Mouse (Mus musculus): ENCODE results near the gene Wasl. TPM values are rescaled to one million over a fixed set of nuclear protein-coding genes. Genes with fewer than 3 reads are reported as not detected.

Gene Wasl
- polyA plus RNA-seq, 1 experiment from 2014 or later, result 76.6 TPM

GRCm38 (mm10) chr6:24610358-24610757, 54.5 kb downstream of the Wasl start:
- Histone ChIP-seq H3K9ac (ENCODE audit: low read depth, low read length) (no peak overlapping the region), H3K9me3 (ENCODE audit: control insufficient read depth, low read length) (no peaks in the 10 kb centered on the region), H3K4me1 (ENCODE audit: control insufficient read depth, insufficient read depth, low read length) (no peaks in the 10 kb centered on the region), H3K4me3 (ENCODE audit: low read length) (no peak overlapping the region), H3K4me2 (ENCODE audit: low read depth, low read length) (no peak overlapping the region), H3K36me3 (ENCODE audit: control insufficient read depth, insufficient read depth, low read length) (0 out of 2 replicates have a peak, but pooled peaks cover 2% of the 10 kb centered on the region), H3K27ac (ENCODE audit: low read length) (no peak overlapping the region), H3K27me3 (replicated peaks; ENCODE audit: control insufficient read depth, insufficient read depth, low read length) (no peaks in the 10 kb centered on the region)
- WGBS, result 91% methylated on average over 4 of the region's 4 CpGs
- no peak for ATAC-seq

GRCm38 (mm10) chr6:24609531-24609930, 55.3 kb downstream of the Wasl start:
- no peak for ATAC-seq
- Histone ChIP-seq H3K27me3 (replicated peaks; ENCODE audit: control insufficient read depth, insufficient read depth, low read length) (no peaks in the 10 kb centered on the region), H3K9ac (ENCODE audit: low read depth, low read length) (no peak overlapping the region), H3K4me1 (ENCODE audit: control insufficient read depth, insufficient read depth, low read length) (no peaks in the 10 kb centered on the region), H3K4me3 (ENCODE audit: low read length) (no peak overlapping the region), H3K4me2 (ENCODE audit: low read depth, low read length) (no peak overlapping the region), H3K9me3 (ENCODE audit: control insufficient read depth, low read length) (no peaks in the 10 kb centered on the region), H3K27ac (ENCODE audit: low read length) (no peak overlapping the region), H3K36me3 (ENCODE audit: control insufficient read depth, insufficient read depth, low read length) (no peaks in the 10 kb centered on the region)
- 57% methylated on average over 4 of the region's 4 CpGs for WGBS

GRCm38 (mm10) chr6:24608682-24609081, 56.1 kb downstream of the Wasl start:
- no peak overlapping the region for H3K27ac ChIP-seq (ENCODE audit: low read length)
- 83% methylated on average over 3 of the region's 3 CpGs for WGBS
- H3K36me3 ChIP-seq (ENCODE audit: control insufficient read depth, insufficient read depth, low read length), result no peaks in the 10 kb centered on the region

GRCm38 (mm10) chr6:24608129-24608528, 56.7 kb downstream of the Wasl start:
- Histone ChIP-seq H3K9me3 (ENCODE audit: control insufficient read depth, low read length) (no peaks in the 10 kb centered on the region), H3K4me1 (ENCODE audit: control insufficient read depth, insufficient read depth, low read length) (no peaks in the 10 kb centered on the region), H3K36me3 (ENCODE audit: control insufficient read depth, insufficient read depth, low read length) (no peaks in the 10 kb centered on the region), H3K27me3 (replicated peaks; ENCODE audit: control insufficient read depth, insufficient read depth, low read length) (no peaks in the 10 kb centered on the region), H3K27ac (ENCODE audit: low read length) (no peak overlapping the region), H3K4me3 (ENCODE audit: low read length) (no peak overlapping the region), H3K4me2 (ENCODE audit: low read depth, low read length) (no peak overlapping the region), H3K9ac (ENCODE audit: low read depth, low read length) (no peak overlapping the region)
- WGBS, result 73% methylated on average over 4 of the region's 4 CpGs
- ATAC-seq, result no peak

More at GRCm38 (mm10) chr6:24608682-24609081, 56.1 kb downstream of the Wasl start:
- ATAC-seq, result no peak
- H3K4me1 ChIP-seq (ENCODE audit: control insufficient read depth, insufficient read depth, low read length), result no peaks in the 10 kb centered on the region
- H3K4me2 ChIP-seq (ENCODE audit: low read depth, low read length), result no peak overlapping the region
- H3K27me3 ChIP-seq (replicated peaks; ENCODE audit: control insufficient read depth, insufficient read depth, low read length), result no peaks in the 10 kb centered on the region
- H3K4me3 ChIP-seq (ENCODE audit: low read length), result no peak overlapping the region
- no peaks in the 10 kb centered on the region for H3K9me3 ChIP-seq (ENCODE audit: control insufficient read depth, low read length)
- H3K9ac ChIP-seq (ENCODE audit: low read depth, low read length), result no peak overlapping the region

- ATAC-seq, result no peak
- H3K4me3 ChIP-seq (ENCODE audit: low read length), result no peak overlapping the region
- WGBS, result 66% methylated on average over 15 of the region's 15 CpGs
- H3K36me3 ChIP-seq (ENCODE audit: control insufficient read depth, insufficient read depth, low read length), result no peaks in the 10 kb centered on the region
- H3K4me1 ChIP-seq (ENCODE audit: control insufficient read depth, insufficient read depth, low read length), result no peaks in the 10 kb centered on the region
- no peaks in the 10 kb centered on the region for H3K27me3 ChIP-seq (replicated peaks; ENCODE audit: control insufficient read depth, insufficient read depth, low read length)
- H3K4me2 ChIP-seq (ENCODE audit: low read depth, low read length), result no peak overlapping the region
- H3K9me3 ChIP-seq (ENCODE audit: control insufficient read depth, low read length), result no peaks in the 10 kb centered on the region
- H3K9ac ChIP-seq (ENCODE audit: low read depth, low read length), result no peak overlapping the region
- H3K27ac ChIP-seq (ENCODE audit: low read length), result no peak overlapping the region
These were observed 57.3 kb downstream of the Wasl start for GRCm38 (mm10) chr6:24607531-24607930.

GRCm38 (mm10) chr6:24606512-24606911, 58.3 kb downstream of the Wasl start:
- Histone ChIP-seq H3K4me2 (ENCODE audit: low read depth, low read length) (no peak overlapping the region), H3K27me3 (replicated peaks; ENCODE audit: control insufficient read depth, insufficient read depth, low read length) (no peaks in the 10 kb centered on the region), H3K4me1 (ENCODE audit: control insufficient read depth, insufficient read depth, low read length) (no peaks in the 10 kb centered on the region), H3K27ac (ENCODE audit: low read length) (no peak overlapping the region), H3K9me3 (ENCODE audit: control insufficient read depth, low read length) (no peaks in the 10 kb centered on the region), H3K9ac (ENCODE audit: low read depth, low read length) (no peak overlapping the region), H3K4me3 (ENCODE audit: low read length) (no peak overlapping the region), H3K36me3 (ENCODE audit: control insufficient read depth, insufficient read depth, low read length) (no peaks in the 10 kb centered on the region)
- no peak for ATAC-seq
- WGBS, result 72% methylated on average over 10 of the region's 10 CpGs

GRCm38 (mm10) chr6:24605631-24606030, 59.2 kb downstream of the Wasl start:
- 93% methylated on average over 8 of the region's 8 CpGs for WGBS
- no peaks in the 10 kb centered on the region for H3K4me1 ChIP-seq (ENCODE audit: control insufficient read depth, insufficient read depth, low read length)

GRCm38 (mm10) chr6:24604289-24604688, 60.5 kb downstream of the Wasl start:
- no peak overlapping the region for H3K4me3 ChIP-seq (ENCODE audit: low read length)
- no peak for ATAC-seq
- H3K9me3 ChIP-seq (ENCODE audit: control insufficient read depth, low read length), result no peaks in the 10 kb centered on the region
- H3K27ac ChIP-seq (ENCODE audit: low read length), result no peak overlapping the region
- no peak overlapping the region for H3K4me2 ChIP-seq (ENCODE audit: low read depth, low read length)
- H3K9ac ChIP-seq (ENCODE audit: low read depth, low read length), result no peak overlapping the region
- 91% methylated on average over 7 of the region's 7 CpGs for WGBS
- no peaks in the 10 kb centered on the region for H3K4me1 ChIP-seq (ENCODE audit: control insufficient read depth, insufficient read depth, low read length)
- no peaks in the 10 kb centered on the region for H3K27me3 ChIP-seq (replicated peaks; ENCODE audit: control insufficient read depth, insufficient read depth, low read length)
- no peaks in the 10 kb centered on the region for H3K36me3 ChIP-seq (ENCODE audit: control insufficient read depth, insufficient read depth, low read length)

More at GRCm38 (mm10) chr6:24605631-24606030, 59.2 kb downstream of the Wasl start:
- no peak overlapping the region for H3K27ac ChIP-seq (ENCODE audit: low read length)
- no peak overlapping the region for H3K4me3 ChIP-seq (ENCODE audit: low read length)
- H3K9ac ChIP-seq (ENCODE audit: low read depth, low read length), result no peak overlapping the region
- ATAC-seq, result no peak
- H3K36me3 ChIP-seq (ENCODE audit: control insufficient read depth, insufficient read depth, low read length), result no peaks in the 10 kb centered on the region
- H3K27me3 ChIP-seq (replicated peaks; ENCODE audit: control insufficient read depth, insufficient read depth, low read length), result no peaks in the 10 kb centered on the region
- no peaks in the 10 kb centered on the region for H3K9me3 ChIP-seq (ENCODE audit: control insufficient read depth, low read length)
- no peak overlapping the region for H3K4me2 ChIP-seq (ENCODE audit: low read depth, low read length)

- Histone ChIP-seq H3K27me3 (replicated peaks; ENCODE audit: control insufficient read depth, insufficient read depth, low read length) (no peaks in the 10 kb centered on the region), H3K9me3 (ENCODE audit: control insufficient read depth, low read length) (no peaks in the 10 kb centered on the region), H3K36me3 (ENCODE audit: control insufficient read depth, insufficient read depth, low read length) (no peaks in the 10 kb centered on the region), H3K27ac (ENCODE audit: low read length) (no peak overlapping the region), H3K9ac (ENCODE audit: low read depth, low read length) (no peak overlapping the region), H3K4me1 (ENCODE audit: control insufficient read depth, insufficient read depth, low read length) (no peaks in the 10 kb centered on the region), H3K4me3 (ENCODE audit: low read length) (no peak overlapping the region), H3K4me2 (ENCODE audit: low read depth, low read length) (no peak overlapping the region)
- WGBS, result 80% methylated on average over 5 of the region's 5 CpGs
- no peak for ATAC-seq
These were observed 61.8 kb downstream of the Wasl start for GRCm38 (mm10) chr6:24602993-24603392.

GRCm38 (mm10) chr6:24602351-24602750, 62.5 kb downstream of the Wasl start:
- Histone ChIP-seq H3K4me2 (ENCODE audit: low read depth, low read length) (no peak overlapping the region), H3K4me3 (ENCODE audit: low read length) (no peak overlapping the region), H3K4me1 (ENCODE audit: control insufficient read depth, insufficient read depth, low read length) (no peaks in the 10 kb centered on the region), H3K27ac (ENCODE audit: low read length) (no peak overlapping the region), H3K9ac (ENCODE audit: low read depth, low read length) (no peak overlapping the region), H3K27me3 (replicated peaks; ENCODE audit: control insufficient read depth, insufficient read depth, low read length) (no peaks in the 10 kb centered on the region), H3K36me3 (ENCODE audit: control insufficient read depth, insufficient read depth, low read length) (no peaks in the 10 kb centered on the region), H3K9me3 (ENCODE audit: control insufficient read depth, low read length) (no peaks in the 10 kb centered on the region)
- 70% methylated on average over 3 of the region's 3 CpGs for WGBS
- ATAC-seq, result no peak
